Mouse (Mus musculus): Measurements from ENCODE around the gene 1810024B03Rik. TPM values are rescaled to one million over a fixed set of nuclear protein-coding genes. Genes with fewer than 3 reads are reported as not detected.
A peak's percentile ranks its signal among the peaks of the same experiment; 100 is the strongest.

1810024B03Rik gene
- 2.5 and 2.6 TPM in 2 replicates for polyA plus RNA-seq (2016; fragmentation: Nextera tagmentation; extraction: Ambion mirVana)

DNA sequence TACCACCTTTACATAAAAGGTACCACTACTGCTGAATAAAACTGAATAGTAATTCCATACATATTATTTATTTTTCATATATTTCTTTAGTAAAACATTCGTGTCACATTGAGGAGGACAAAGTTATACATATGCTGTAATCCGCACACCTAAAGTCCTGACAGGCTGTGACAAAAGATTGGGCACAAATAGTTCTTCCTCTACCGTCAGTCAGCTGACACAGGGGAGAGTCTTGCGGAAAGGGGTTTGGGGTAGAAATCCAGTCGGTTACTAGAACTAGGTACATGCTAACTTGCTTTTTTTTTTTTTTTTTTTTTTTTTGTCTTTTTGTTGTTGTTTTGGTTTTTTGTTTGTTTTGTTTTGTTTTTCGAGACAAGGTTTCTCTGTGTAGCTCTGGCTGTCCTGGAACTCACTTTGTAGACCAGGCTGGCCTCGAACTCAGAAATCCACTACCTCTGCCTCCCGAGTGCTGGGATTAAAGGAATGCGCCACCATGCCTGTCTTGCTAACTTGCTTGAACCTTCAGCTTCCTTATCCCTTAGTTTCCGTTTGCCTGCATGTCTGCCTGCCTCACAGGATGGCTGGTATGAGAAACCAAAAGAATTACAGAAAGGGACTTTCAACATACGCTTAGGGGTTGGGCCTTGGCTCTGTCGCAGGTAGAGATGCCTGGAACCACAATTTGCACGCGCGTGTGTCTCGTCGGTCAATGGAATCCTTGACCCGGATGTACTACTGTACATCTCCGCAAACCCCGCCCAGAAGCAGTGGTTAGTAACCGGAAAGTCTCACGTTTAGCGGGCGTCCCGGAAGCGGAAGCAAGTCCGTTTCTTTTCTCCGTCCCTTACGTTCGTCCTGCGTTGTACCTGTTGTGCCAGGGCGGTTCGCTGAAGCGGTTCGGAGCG, at the start of gene 1810024B03Rik, which contains the start of gene Snrnp200:
TSS of gene 1810024B03Rik (minus strand) at position 734 of the 905 bp plus-strand sequence.
TSS of gene Snrnp200 (plus strand) at position 840 of the 905 bp plus-strand sequence.
- Histone ChIP-seq H3K27ac (replicated peaks) (peak within 1 kb of the TSS; percentile 79), H3K4me3 (peak within 1 kb of the TSS; percentile 67), H3K36me3 (replicated peaks) (peaks cover 50% of the 10 kb centered on the region), H3K9me3 (no peaks in the 10 kb centered on the region), H3K4me1 (peaks cover 19% of the 10 kb centered on the region), H3K27me3 (replicated peaks; ENCODE audit: low read depth, poor library complexity, severe bottlenecking) (no peaks in the 10 kb centered on the region)
- WGBS, result 12% methylated on average over 36 of the region's 36 CpGs
- peak; percentile 93 for DNase-seq (ENCODE audit: low spot score)

DNA sequence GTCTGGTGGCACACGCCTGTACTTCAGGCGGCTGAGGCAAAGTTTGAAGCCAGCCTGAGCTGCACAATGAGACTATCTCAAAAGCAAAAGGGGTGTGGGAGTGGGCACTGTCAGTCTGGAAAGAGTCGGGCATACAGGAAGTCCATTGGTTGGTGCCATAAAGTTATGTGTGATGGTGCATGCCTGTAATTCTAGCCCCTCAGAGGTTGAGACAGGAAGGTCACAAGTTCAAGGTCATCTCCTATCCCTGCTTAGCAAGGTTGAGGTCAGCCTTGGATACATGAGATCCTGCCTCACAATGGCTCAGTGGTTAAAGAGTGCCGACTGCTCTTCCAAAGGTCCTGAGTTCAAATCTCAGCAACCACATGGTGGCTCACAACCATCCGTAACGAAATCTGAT, 47.2 kb upstream of the 1810024B03Rik start:
- H3K27me3 ChIP-seq (replicated peaks; ENCODE audit: low read depth, poor library complexity, severe bottlenecking), result no peaks in the 10 kb centered on the region
- DNase-seq (ENCODE audit: low spot score), result no peak
- H3K9me3 ChIP-seq, result no peaks in the 10 kb centered on the region
- H3K36me3 ChIP-seq (replicated peaks), result peaks cover 60% of the 10 kb centered on the region
- H3K27ac ChIP-seq (replicated peaks), result no peak overlapping the region
- no peak overlapping the region for H3K4me3 ChIP-seq
- peaks cover 7% of the 10 kb centered on the region for H3K4me1 ChIP-seq
- WGBS, result 86% methylated on average over 6 of the region's 6 CpGs

DNA sequence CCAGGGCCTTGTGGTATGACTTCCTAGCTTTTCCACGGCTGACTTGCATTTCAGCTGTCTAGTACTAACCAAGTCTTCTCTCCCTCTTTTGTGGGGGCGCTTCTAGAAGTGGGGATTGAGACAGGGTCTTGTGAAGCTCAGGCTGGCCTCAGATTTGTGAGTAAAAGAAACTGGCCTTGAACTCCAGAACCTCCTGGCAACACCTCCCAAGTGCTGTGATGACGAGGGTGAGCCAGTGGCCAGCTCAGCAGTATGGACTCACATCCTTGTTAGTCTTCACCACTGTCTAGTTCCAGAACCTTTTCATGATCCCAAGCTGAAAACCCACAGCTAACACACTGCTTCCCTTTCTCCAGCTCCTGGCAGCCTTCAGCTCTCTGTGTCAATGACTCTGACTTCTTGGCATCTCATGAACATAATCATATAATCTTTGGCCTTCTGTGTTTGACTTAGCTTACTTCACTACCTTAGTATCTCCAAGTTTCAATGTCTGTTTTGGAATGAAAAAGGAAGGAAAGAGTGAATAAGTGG, 46.6 kb upstream of the 1810024B03Rik start:
- no peaks in the 10 kb centered on the region for H3K27me3 ChIP-seq (replicated peaks; ENCODE audit: low read depth, poor library complexity, severe bottlenecking)
- WGBS, result 85% methylated on average over 3 of the region's 3 CpGs
- peaks cover 58% of the 10 kb centered on the region for H3K36me3 ChIP-seq (replicated peaks)
- no peak overlapping the region for H3K4me3 ChIP-seq
- no peaks in the 10 kb centered on the region for H3K9me3 ChIP-seq
- DNase-seq (ENCODE audit: low spot score), result no peak
- no peak overlapping the region for H3K27ac ChIP-seq (replicated peaks)
- peaks cover 7% of the 10 kb centered on the region for H3K4me1 ChIP-seq

DNA sequence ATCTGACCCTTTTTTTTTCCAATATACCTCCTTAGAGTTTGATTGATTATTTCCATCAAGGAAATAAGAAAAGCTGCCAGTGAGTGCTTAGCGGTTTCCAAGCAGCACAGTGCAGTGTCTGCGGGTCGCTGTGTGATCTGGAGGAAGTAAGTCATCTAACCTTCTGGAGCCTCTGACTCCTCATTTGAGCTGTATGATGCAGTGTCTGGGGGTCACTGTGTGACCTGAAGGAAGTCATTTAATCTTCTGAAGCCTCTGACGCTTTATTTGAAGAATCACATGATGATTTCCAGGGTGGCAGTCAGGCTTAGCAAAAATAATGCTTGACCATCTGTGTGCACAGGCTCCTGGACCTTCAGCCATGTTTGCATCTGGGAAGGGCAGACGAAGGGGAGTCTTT, 44.7 kb upstream of the 1810024B03Rik start:
- peaks cover 39% of the 10 kb centered on the region for H3K36me3 ChIP-seq (replicated peaks)
- DNase-seq (ENCODE audit: low spot score), result no peak
- peaks cover 19% of the 10 kb centered on the region for H3K4me1 ChIP-seq
- no peak overlapping the region for H3K27ac ChIP-seq (replicated peaks)
- no peaks in the 10 kb centered on the region for H3K9me3 ChIP-seq
- no peak overlapping the region for H3K4me3 ChIP-seq
- H3K27me3 ChIP-seq (replicated peaks; ENCODE audit: low read depth, poor library complexity, severe bottlenecking), result no peaks in the 10 kb centered on the region
- 88% methylated on average over 5 of the region's 5 CpGs for WGBS

DNA sequence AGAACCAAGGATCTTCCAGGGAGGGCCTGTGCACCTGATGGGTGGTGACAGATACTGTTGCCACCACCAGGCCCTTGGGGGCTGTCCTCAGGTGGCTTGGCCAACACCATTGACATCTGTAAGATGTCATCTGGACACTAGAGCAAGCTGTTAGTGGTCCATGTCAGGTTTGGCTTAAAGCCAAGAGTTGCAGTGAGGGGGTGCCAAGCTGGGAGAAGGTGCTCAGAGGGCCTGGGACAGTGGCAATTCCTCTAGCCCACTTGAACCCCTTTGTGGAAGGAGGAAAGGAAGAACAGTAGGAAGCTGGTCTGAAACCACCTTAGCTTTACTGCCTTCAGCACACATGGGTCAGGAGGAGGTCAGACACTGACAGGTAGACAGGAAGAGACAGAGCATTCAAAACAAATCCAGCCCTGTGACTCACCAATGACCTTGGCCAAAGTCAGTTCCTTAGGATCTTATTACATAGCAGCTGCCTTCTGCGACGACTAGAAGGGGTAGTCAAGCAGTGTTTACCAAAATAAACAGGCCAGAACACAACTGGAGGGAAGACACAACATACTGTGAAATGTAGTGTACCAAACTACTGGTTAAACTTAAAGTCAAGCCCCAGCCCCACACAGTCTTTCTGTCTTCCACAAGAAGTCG, 43.9 kb upstream of the 1810024B03Rik start:
- 76% methylated on average over 3 of the region's 3 CpGs for WGBS
- DNase-seq (ENCODE audit: low spot score), result no peak
- H3K36me3 ChIP-seq (replicated peaks), result peaks cover 31% of the 10 kb centered on the region
- no peak overlapping the region for H3K27ac ChIP-seq (replicated peaks)
- H3K27me3 ChIP-seq (replicated peaks; ENCODE audit: low read depth, poor library complexity, severe bottlenecking), result no peaks in the 10 kb centered on the region
- peaks cover 22% of the 10 kb centered on the region for H3K4me1 ChIP-seq
- no peak overlapping the region for H3K4me3 ChIP-seq
- H3K9me3 ChIP-seq, result no peaks in the 10 kb centered on the region

DNA sequence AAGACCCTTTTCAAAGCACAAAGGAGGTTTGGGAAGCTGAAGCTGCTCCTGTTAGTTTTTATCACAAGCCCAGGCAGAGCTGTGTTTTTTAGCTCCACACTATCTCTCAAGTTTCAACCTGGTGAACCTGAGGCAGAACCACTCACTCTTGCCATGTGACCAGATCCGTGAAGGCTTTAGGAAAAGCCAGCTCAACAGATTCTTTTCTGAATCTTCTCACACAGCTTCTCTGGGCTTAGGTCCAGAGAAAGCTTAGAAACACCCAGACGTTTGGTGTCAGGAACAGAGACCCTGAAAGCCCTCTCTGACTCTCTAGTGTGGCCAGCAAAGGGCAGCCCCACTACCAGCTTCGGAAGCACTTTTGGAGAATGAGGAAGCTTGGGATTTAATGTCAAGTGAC, 43.4 kb upstream of the 1810024B03Rik start:
- no peak overlapping the region for H3K4me3 ChIP-seq
- no peak for DNase-seq (ENCODE audit: low spot score)
- WGBS, result 81% methylated on average over 3 of the region's 3 CpGs

DNA sequence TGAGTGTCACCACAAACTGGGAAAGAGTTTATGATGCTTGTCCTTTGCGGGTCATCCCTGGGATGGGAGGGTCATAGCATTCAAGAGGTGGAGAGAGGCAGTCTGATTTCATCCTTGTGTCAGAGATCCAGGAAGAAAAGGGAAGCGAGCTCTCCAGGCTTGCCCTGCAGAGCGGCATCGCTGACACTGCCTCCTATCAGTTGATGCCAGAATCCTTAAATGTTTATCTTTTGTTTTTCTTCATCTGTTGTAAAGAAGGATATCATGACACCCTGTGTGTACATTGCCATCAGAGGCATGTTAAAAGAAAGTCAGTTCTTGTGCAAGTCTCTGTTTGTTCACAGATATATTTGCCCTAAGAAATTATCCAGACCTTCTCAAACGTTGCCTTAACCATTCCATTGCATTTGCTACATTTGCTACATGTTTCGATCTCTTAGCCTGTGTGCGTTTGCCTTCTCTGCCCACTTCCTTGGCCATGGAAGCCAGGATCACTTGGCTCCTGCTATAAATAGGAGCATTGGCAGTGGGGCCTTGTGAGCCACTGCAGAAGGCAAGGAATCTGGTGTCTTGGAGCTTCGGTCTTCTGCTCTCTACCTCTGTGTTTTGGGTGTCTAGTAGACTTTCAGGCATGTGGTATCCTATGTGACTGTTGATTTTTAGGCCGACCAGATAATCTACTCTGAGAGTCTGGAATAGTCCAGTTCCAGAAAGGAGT, 42.4 kb upstream of the 1810024B03Rik start:
- Histone ChIP-seq H3K27me3 (replicated peaks; ENCODE audit: low read depth, poor library complexity, severe bottlenecking) (no peaks in the 10 kb centered on the region), H3K27ac (replicated peaks) (no peak overlapping the region), H3K36me3 (replicated peaks) (peaks cover 29% of the 10 kb centered on the region), H3K9me3 (no peaks in the 10 kb centered on the region), H3K4me1 (peaks cover 30% of the 10 kb centered on the region), H3K4me3 (no peak overlapping the region)
- no peak for DNase-seq (ENCODE audit: low spot score)
- 93% methylated on average over 9 of the region's 9 CpGs for WGBS

More for the DNA sequence above, 43.4 kb upstream of the 1810024B03Rik start:
- Histone ChIP-seq H3K4me1 (peaks cover 28% of the 10 kb centered on the region), H3K27ac (replicated peaks) (no peak overlapping the region), H3K36me3 (replicated peaks) (peaks cover 27% of the 10 kb centered on the region), H3K27me3 (replicated peaks; ENCODE audit: low read depth, poor library complexity, severe bottlenecking) (no peaks in the 10 kb centered on the region), H3K9me3 (no peaks in the 10 kb centered on the region)

DNA sequence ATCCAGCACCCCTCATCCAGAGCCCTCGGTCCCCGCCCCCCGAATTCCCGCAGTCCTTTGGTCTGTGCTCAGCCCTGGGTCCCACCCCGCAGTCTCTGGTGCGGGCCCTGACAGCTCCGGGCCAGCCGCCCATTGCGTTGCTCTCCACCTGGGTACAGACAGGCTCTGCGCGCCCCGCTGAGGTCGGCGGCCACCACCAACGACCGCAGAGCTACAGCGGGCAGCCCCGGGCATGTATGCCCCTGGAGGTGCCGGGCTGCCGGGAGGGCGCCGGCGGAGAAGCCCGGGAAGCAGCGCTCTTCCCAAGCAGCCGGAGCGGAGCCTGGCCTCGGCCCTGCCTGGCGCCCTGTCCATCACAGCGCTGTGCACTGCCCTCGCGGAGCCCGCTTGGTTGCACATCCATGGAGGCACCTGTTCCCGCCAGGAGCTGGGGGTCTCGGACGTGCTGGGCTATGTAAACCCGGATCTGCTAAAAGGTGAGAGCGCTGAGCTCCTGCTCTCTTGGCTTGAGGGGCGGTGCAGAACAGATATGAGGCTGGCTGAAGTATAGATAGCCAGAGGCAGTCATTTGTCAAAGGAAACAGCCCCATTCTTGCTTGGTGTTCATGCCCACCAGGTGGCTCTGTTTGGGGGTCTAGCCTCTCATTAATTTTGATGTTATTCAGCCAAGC, 40.4 kb upstream of the 1810024B03Rik start:
- no peaks in the 10 kb centered on the region for H3K9me3 ChIP-seq
- peak; percentile 58 for DNase-seq (ENCODE audit: low spot score)
- peak overlapping the region; percentile 85 for H3K27ac ChIP-seq (replicated peaks)
- H3K4me1 ChIP-seq, result peaks cover 30% of the 10 kb centered on the region
- H3K27me3 ChIP-seq (replicated peaks; ENCODE audit: low read depth, poor library complexity, severe bottlenecking), result no peaks in the 10 kb centered on the region
- 1% methylated on average over 39 of the region's 39 CpGs for WGBS
- H3K4me3 ChIP-seq, result peak overlapping the region; percentile 99
- peaks cover 49% of the 10 kb centered on the region for H3K36me3 ChIP-seq (replicated peaks)

DNA sequence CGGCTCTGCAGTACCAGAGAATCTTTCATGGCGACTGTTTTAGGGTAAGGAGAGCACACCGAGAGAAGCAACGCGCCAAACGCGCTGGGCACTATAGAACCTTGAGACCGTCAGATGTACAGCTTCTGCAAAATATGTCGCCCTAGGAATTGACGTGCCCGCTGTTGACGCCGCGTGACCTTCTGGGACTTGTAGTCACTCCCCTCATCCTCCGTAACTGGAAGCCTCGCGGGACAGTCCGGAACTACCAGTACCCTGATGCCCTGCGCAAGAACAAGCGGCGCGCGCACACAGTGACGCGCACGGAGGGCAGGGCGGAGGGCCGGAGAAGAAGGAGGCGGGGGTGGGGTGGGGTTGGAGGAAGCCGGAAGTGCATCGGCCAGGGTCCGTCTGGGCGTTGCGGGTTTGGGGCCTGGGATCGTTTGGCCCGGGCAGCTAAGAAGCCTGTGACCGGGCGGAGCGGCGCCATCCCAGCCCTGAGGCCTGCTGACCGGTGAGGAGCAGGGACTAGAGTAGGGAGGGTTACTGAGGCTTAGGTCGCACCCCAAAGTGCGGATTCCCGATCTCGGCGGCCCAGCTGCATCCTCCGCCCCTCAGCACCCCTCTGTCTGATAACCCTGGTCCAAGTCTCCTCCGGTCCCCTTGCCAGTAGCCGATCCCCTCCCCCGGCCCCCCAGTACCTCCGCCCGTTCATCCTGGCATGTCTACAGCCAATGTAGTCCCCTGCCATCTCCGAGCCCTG, 39.7 kb upstream of the 1810024B03Rik start, which contains the start of the genes Ciao1 and Tmem127:
TSS of gene Ciao1 (minus strand) at position 225 of the 742 bp plus-strand sequence.
TSS of gene Tmem127 (plus strand) at position 317 of the 742 bp plus-strand sequence.
- under 1% methylated on average over 53 of the region's 53 CpGs for WGBS
- Histone ChIP-seq H3K36me3 (replicated peaks) (peaks cover 56% of the 10 kb centered on the region), H3K4me1 (peaks cover 30% of the 10 kb centered on the region), H3K27ac (replicated peaks) (peak within 1 kb of the TSS; percentile 85), H3K9me3 (no peaks in the 10 kb centered on the region), H3K27me3 (replicated peaks; ENCODE audit: low read depth, poor library complexity, severe bottlenecking) (no peaks in the 10 kb centered on the region), H3K4me3 (peak within 1 kb of the TSS; percentile 99)
- peak; percentile 99 for DNase-seq (ENCODE audit: low spot score)

DNA sequence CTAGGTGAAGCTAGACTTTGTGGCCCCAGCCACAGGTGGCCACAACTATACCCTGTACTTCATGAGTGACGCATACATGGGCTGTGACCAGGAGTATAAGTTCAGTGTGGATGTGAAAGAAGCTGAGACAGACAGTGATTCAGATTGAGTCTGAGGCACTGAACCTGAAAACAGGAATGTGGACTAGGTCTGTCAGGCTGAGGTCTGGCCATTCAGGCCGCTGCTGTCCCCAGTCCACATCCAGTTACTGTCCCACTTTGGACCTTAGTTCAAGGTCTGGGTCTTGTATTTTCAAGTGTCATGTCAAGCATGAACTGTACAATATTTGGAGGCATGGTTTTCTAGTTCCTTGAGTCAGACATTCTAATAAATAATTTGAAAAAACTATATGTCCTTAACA, 32.0 kb upstream of the 1810024B03Rik start:
- no peak for DNase-seq (ENCODE audit: low spot score)
- 95% methylated on average over 2 of the region's 2 CpGs for WGBS
- Histone ChIP-seq H3K4me3 (no peak overlapping the region), H3K9me3 (no peaks in the 10 kb centered on the region), H3K36me3 (replicated peaks) (peaks cover 99% of the 10 kb centered on the region), H3K27ac (replicated peaks) (no peak overlapping the region), H3K27me3 (replicated peaks; ENCODE audit: low read depth, poor library complexity, severe bottlenecking) (no peaks in the 10 kb centered on the region), H3K4me1 (no peaks in the 10 kb centered on the region)

DNA sequence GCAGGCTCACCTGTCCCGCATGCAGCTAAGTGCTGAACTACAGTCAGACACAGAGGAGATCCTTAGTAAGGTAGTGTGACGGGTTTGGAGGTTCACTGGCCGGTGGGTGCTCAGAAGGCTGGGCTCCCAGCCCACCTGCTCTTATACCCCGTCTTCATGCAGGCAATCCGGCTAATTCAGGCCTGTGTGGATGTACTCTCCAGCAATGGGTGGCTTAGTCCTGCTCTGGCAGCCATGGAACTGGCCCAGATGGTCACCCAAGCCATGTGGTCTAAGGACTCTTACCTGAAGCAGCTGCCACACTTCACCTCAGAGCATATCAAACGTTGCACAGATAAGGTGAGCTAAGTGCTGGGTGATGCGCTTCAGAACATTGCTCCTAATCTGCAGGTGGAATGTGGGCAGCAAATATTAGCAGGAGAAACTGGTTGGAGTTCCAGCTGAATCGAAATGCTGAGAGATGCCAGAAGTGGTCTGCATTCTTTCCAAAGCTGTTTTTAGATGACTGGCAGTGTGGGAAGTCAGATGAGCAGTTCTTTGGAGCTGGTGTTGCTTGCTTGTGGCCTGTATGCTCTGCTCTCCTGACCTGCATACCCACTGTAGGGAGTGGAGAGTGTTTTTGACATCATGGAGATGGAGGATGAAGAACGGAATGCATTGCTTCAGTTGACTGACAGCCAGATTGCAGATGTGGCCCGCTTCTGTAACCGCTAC, 30.0 kb upstream of the 1810024B03Rik start:
- no peaks in the 10 kb centered on the region for H3K4me1 ChIP-seq
- 96% methylated on average over 11 of the region's 11 CpGs for WGBS
- peaks cover 99% of the 10 kb centered on the region for H3K36me3 ChIP-seq (replicated peaks)
- no peak overlapping the region for H3K27ac ChIP-seq (replicated peaks)
- DNase-seq (ENCODE audit: low spot score), result no peak
- H3K9me3 ChIP-seq, result no peaks in the 10 kb centered on the region
- no peaks in the 10 kb centered on the region for H3K27me3 ChIP-seq (replicated peaks; ENCODE audit: low read depth, poor library complexity, severe bottlenecking)
- H3K4me3 ChIP-seq, result no peak overlapping the region
